Mouse (Mus musculus) left cerebral cortex, postnatal 14 days (tissue): ENCODE results near the gene Tesmin. TPM values are rescaled to one million over a fixed set of nuclear protein-coding genes. Genes with fewer than 3 reads are reported as not detected.

Experiments
- DNase-seq, 2 experiments: peaks; one replicate each; pipeline ENCODE4 v3.0.0; 2021 to 2022; ENCODE audit warnings: low spot score in 2 of 2, mixed read lengths in 1 of 2
- intact Hi-C: fragments of 180-260 bp; cut with DNase I; formaldehyde crosslinking; loops from one replicate; pipeline ENCODE4 v1.15.1; 2025
- total RNA-seq, 2 experiments: library from RNA; stranded (reverse); gene quantifications; 2 replicates each; pipeline ENCODE4 v1.2.3; 2021

Tesmin gene
- total RNA-seq, 2 experiments from 2014 or later = 0.15 to 0.42 TPM

DNA sequence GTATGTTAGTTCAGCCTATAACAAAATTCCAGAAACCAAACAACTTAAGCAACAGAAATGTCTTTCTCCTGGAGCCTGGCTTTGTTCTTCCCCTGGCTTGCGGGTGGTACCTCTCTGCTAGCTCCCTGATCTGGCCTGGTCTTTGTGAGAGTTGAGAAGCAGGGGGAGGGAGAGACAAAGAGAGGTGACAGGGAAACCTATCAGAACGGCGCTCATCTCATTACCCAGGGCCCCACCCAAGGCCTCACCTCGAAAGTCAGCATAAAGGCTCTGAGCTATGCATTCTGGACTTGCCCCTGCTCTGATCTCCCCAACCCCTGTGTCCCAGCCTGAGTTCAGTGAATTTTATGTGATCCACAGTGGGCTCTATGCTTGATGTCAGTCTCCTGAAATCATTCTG, 46.0 kb downstream of the Tesmin start:
- no peak for DNase-seq
- intact Hi-C loops = no loop called here

DNA sequence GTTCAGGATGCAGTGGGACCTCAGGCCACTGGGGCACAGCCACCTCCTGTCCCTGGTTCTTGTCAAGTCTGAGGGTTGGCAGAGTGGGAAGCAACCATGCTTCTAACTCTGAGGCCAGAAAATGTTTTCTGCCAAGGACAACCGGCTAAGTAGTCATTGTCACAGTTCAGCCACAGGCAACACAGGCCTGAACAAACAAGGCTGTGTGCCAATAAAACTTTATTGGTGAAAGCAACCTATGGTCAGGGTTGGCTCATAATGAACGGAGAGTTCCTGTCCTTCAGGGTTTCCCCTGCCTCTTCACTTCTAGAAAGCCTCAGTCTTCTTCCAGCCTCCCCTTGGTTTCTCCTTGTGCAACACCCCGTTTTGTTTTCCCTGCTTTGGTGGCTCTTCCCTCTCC, 47.2 kb downstream of the Tesmin start:
- DNase-seq = no peak
- intact Hi-C loops = no loop called here

DNA sequence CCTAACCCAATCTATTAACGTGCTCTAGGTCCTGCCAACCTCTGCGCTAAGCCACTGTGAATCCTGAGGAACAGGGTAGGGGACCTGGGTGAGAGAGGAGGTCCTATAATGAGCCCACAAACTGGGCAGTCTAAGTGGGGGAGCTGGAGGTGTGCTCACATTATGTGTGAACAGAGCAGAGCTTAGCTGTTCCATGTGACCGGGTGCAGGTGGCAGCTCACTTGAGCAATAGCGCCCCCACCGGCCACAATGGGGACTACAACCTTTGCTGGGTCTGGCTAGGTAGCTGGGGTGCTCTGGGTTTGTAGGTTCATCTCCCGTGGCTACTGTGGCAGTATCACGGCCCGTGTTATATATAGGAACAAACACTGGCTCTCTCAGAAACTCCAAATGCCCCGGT, 48.2 kb downstream of the Tesmin start:
- DNase-seq = peak in 1 of 2 experiments; percentile 23
- intact Hi-C loops = no loop called here

DNA sequence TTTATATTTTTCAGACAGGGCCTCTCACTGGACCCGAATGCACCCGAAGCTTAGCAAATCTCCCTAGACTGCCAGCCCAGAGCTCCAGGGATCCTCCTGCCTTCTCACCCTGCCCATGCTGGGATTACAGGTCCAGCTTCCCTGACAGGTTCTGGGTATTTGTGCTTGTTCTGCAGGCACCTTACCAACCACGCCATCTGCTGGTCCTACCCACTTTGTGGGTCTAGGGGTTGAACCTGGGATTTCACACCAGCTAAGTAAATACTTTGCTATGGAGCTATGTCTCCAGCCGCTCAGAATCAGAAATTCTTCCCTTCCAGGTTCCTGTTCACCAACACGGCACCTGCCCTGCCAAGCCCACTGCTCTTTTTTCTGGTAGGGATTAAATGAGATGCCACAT, 49.3 kb downstream of the Tesmin start:
- no peak for DNase-seq
- intact Hi-C loops = no loop called here

DNA sequence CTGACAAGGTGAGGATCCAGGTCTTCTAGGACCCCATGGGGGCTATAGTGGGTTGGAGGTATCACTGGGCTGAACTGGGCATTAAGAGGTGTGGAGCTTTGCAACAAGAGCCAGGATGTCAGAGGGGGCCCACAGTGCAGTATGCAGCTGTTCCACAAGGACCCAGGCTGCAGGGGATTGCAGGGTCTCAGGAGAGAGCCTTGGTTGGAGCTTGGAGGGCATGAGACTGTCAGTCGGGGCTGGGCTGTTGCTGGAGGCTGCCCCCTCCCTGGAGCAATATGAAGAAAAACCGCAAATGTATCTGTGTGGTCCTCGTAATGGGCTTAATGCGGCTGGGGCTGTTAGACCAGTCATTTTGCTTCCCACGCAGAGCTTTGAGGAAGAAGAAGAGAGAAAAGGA, 52.0 kb downstream of the Tesmin start:
- intact Hi-C loops = no loop called here

DNA sequence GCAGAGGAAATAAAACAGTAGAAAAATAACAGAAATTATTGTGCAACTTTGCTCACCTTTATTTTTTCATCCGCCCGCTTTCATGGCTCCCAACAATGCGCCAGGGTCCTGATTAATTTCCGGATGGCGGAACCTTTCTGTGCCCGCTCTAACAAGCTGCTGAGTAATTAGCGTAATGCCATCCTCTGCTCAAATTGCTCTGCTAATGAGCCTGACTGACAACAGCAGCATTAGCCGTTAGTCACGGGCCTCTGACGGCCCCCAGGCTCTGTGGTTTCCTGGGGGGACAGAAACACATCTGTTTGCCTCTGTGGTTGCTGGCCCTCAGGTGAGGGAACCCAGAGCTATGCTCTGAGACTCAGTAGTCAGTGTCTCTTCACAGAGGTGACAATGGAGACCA, 52.4 kb downstream of the Tesmin start:
- DNase-seq = no peak
- intact Hi-C loops = no loop called here

More for the DNA sequence above, 52.0 kb downstream of the Tesmin start:
- no peak for DNase-seq

DNA sequence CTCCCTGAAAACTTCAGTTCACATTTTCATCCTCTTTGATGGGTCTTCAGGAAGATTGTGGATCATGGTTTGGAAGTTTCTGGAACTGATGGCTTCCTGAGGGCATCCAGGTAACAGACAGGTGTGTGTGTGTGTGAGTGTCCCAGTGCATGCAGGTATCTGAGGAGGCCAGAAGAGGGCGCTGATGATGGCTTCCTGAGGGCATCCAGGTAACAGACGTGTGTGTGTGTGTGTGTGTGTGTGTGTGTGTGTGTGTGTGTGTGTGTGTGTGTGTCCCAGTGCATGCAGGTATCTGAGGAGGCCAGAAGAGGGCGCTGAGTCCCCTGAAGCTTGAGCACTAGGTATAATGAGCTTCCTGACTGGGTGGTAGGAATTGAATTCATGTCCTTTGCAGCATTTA, 58.7 kb downstream of the Tesmin start:
- DNase-seq = no peak
- intact Hi-C loops = no loop called here

DNA sequence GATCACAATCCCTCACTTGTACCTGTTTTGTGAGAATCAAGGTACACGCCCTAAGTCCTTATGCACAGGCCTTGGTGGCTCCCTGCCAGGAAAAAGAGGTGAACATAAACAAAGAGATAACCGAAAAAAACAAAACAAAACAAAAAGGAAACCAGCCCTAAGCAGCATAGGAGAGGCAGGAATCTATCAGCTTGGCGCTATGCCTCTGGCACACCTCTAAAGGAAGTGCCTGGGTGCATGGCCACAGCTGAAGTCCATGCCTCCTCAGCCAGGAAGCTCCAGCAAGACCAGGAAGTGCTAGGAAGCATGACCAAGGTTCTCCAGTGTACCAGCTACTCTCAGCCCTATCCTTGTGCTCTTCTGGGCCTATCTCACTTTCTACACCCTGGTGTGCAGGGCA, 60.6 kb downstream of the Tesmin start:
- intact Hi-C loops = no loop called here
- DNase-seq = no peak

DNA sequence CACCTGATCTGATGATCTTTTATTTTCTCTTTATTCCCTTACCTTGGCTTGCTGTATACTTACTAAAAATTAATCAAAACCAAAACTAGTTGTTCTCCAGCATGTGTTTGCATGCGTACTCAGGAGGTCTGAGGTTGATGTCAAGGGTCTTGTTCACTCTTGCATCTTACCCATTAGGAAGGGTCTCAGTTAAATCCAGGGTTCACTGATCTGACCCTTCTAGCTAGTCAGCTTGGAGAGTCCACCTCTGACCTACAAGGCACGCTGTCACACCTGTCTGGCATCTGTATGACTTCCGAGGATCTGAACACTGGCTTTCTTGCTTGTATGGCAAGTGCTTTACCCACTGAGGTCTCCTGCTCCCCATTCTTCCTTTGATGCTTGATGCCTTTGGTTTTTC, 62.1 kb downstream of the Tesmin start:
- DNase-seq = no peak
- intact Hi-C loops = loop anchor here (5.0 kb wide), 2 partner anchors 63 to 168 kb away; partner anchors contain the start of genes Ighmbp2, Mrpl21 and Tesmin

DNA sequence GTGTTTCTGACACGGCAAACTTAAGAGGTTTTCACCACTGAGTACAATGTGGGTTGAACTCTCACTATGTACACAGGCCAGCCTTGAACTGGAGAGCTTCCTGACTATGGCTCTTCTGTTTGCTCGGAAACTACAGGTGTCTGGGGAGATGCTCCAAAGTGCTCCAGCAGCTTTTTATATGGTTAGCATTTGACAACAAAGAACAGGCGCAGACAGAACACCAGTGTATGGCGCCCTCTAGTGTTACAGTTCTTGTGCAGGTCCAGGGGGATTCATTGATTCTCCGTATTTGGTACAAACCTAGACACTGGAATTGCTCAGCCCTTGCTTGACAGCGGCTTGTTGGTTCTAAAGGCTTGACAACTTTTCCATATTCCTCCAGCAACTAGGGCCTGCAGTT, 62.5 kb downstream of the Tesmin start:
- DNase-seq = peak; percentile 86 to 91
- intact Hi-C loops = loop anchor here (5.0 kb wide), 2 partner anchors 64 to 169 kb away; partner anchors contain the start of genes Ighmbp2, Mrpl21 and Tesmin

DNA sequence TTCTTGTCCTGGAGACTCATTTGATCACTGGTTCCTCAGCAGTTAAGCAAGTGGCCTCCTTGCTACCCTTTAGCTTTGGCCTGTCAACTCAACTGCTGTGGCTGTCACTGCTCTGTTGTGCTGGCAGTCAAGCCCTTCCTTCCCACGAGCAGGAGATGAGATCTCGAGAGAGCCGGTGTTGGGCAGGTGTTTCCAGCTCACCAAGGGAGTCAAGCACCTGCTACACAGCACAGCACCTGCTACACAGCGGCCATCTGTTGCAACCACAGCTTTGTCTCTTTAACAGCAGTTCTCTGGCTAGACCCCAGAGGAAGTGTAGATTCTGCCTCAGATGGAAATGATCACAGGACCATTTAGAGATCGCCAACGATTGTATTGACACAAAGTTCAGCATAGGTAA, 63.0 kb downstream of the Tesmin start:
- peak in 1 of 2 experiments; percentile 17 for DNase-seq
- intact Hi-C loops = loop anchor here (5.0 kb wide), 2 partner anchors 64 to 169 kb away; partner anchors contain the start of genes Ighmbp2, Mrpl21 and Tesmin

Other genes starting within 250 kb of the Tesmin start
- 10 to 100 TPM; 56.7 to 60.2 TPM for gene Mrpl21, start 106.0 kb upstream of the Tesmin start, total RNA-seq
- 10 to 100 TPM; 10.3 to 11.1 TPM for gene Ighmbp2, start 105.8 kb upstream of the Tesmin start, total RNA-seq
- 10 to 100 TPM; 29.8 to 32.2 TPM for gene Cpt1a, start 66.5 kb upstream of the Tesmin start, total RNA-seq
- gene Gal, start 25.7 kb downstream of the Tesmin start, total RNA-seq = 1 to 10 TPM in 1 of 2 experiments, under 1 TPM in 1; 0.64 to 1.0 TPM
- gene Ppp6r3, start 186.9 kb downstream of the Tesmin start, total RNA-seq = 10 to 100 TPM; 71.8 to 80.5 TPM